Mouse (Mus musculus) limb, embryonic 13.5 days (tissue): ENCODE measurements at regions not wholly inside any gene's neighbourhood (a gene's known extent, or its start where the extent isn't known, plus 50 kb on each side); places are given as distances from the start of the nearest gene placed in this dataset.
"Not testable (repeated sequence)": the region's sequence is repeated elsewhere in the genome, so short reads cannot be mapped to it uniquely, and the experiment has no call there.

Experiments used
- ATAC-seq: fragments of 200-750 bp; cut with Nextera tagmentation; 2 replicates; pipeline ENCODE4 v1.8.0; 2017; ENCODE audit warnings: low read depth, moderate number of reproducible peaks, moderate TSS enrichment; ENCODE audit not compliant: low FRiP score
- H3K27ac ChIP-seq: fragments of 300-500 bp; sonication (generic); 2 replicates; pipeline ENCODE4 v1.5.1; 2015; ENCODE audit warnings: inconsistent platforms, mild to moderate bottlenecking, moderate library complexity
- H3K27me3 ChIP-seq: fragments of 300-500 bp; sonication (generic); 2 replicates; pipeline ENCODE4 v1.6.1; 2015; ENCODE audit warnings: mild to moderate bottlenecking, inconsistent platforms
- H3K36me3 ChIP-seq: fragments of 300-500 bp; sonication (generic); 2 replicates; pipeline ENCODE4 v1.6.1; 2015; ENCODE audit warnings: inconsistent platforms, mild to moderate bottlenecking, moderate library complexity
- H3K4me1 ChIP-seq: fragments of 300-500 bp; sonication (generic); 2 replicates; pipeline ENCODE4 v1.6.1; 2015; ENCODE audit warnings: inconsistent platforms
- H3K4me2 ChIP-seq: fragments of 300-500 bp; sonication (generic); replicated peaks from 2 replicates; pipeline ENCODE4 v1.6.1; 2015; ENCODE audit warnings: inconsistent platforms, mild to moderate bottlenecking, moderate library complexity
- H3K4me3 ChIP-seq: fragments of 300-500 bp; sonication (generic); 2 replicates; pipeline ENCODE4 v1.5.1; 2015; ENCODE audit warnings: moderate library complexity, mild to moderate bottlenecking, inconsistent platforms
- H3K9ac ChIP-seq: fragments of 300-500 bp; sonication (generic); 2 replicates; pipeline ENCODE4 v1.6.1; 2015; ENCODE audit warnings: mild to moderate bottlenecking, inconsistent platforms
- H3K9me3 ChIP-seq: fragments of 300-500 bp; sonication (generic); 2 replicates; pipeline ENCODE4 v1.6.1; 2016; ENCODE audit warnings: inconsistent platforms
- WGBS: fragments of 180-500 bp; shearing (Covaris S2); methylation state at CpG from one replicate; pipeline ENCODE4 v1.1.7; 2015; 5-methylcytosine and 5-hydroxymethylcytosine counted together

GRCm38 (mm10) chr16:42586196-42586595 is 245.7 kb upstream of the Gap43 start:
- no peak for ATAC-seq
- Histone ChIP-seq H3K4me1 (no peaks in the 10 kb centered on the region), H3K4me3 (no peak overlapping the region), H3K36me3 (no peaks in the 10 kb centered on the region), H3K9me3 (no peaks in the 10 kb centered on the region), H3K9ac (no peak overlapping the region), H3K27me3 (no peaks in the 10 kb centered on the region), H3K4me2 (no peak overlapping the region), H3K27ac (no peak overlapping the region)

DNA sequence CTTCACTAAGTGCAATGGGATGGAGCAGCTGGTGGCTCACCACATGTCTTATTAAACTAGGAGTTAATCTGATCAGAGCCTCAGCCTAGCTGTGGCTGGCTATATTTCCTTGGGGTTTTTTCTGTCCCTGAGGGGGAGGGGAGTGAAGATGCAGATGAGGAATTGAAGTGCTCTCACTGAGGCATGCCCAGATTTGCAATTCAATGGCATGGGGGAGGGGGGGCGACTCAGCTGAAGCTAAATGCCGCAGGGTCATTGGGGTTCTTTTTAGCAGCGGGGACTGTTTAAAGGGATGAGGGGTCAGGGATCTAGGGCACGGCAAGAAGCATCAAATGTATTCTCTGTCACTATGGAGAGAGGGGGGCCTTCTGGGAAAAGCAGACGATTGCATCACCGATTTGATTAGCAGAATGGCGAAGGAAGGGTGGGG is 235.1 kb upstream of the Gap43 start:
- no peak overlapping the region for H3K4me2 ChIP-seq
- no peak overlapping the region for H3K4me3 ChIP-seq
- 0 out of 2 replicates have a peak, but pooled peaks cover 5% of the 10 kb centered on the region for H3K4me1 ChIP-seq
- H3K9me3 ChIP-seq, result no peaks in the 10 kb centered on the region
- no peaks in the 10 kb centered on the region for H3K36me3 ChIP-seq
- H3K27ac ChIP-seq, result no peak overlapping the region
- no peak for ATAC-seq
- H3K27me3 ChIP-seq, result no peaks in the 10 kb centered on the region
- 6% methylated on average over 7 of the region's 7 CpGs for WGBS
- H3K9ac ChIP-seq, result no peak overlapping the region

GRCm38 (mm10) chr16:42574978-42575377 is 234.5 kb upstream of the Gap43 start:
- Histone ChIP-seq H3K4me2 (no peak overlapping the region), H3K9me3 (no peaks in the 10 kb centered on the region), H3K36me3 (no peaks in the 10 kb centered on the region), H3K4me3 (no peak overlapping the region), H3K9ac (no peak overlapping the region), H3K27ac (no peak overlapping the region), H3K4me1 (0 out of 2 replicates have a peak, but pooled peaks cover 5% of the 10 kb centered on the region), H3K27me3 (no peaks in the 10 kb centered on the region)
- no peak for ATAC-seq
- 30% methylated on average over 1 of the region's 1 CpGs for WGBS

DNA sequence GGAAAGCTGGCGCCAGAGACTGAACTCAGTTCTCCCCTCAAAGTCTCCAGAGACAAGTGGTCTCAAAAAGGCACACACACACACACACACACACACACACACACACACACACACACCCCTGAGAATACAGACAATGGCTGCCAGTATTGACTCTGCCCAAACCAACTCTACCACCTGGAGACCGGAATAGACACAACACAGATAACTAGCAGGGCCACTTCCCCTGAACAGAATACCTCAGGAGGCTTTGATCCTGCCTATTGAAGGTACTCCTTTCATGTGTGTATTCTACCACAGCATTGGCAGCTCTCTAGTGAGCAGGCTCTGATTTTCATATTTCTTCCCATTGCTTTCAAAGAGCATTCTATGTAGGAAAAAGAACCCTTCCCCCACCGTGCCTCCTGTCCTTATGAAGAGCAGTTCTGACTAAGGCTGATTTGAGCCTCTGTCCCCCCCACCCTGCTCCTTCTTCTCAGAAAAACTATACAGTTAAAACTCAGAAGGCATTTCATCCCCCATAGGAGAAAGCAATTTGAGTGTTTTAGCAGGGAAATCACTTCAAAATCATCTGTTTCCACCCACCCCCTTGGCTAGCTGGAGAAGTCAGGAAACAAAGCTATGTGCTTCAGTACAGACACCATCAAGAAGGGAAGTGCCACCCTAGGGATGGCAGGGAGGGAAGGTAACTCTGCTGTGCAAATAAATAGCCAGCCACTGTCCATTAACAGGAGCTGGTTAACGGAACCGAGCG is 230.0 kb upstream of the Gap43 start:
- no peak overlapping the region for H3K4me3 ChIP-seq
- no peak overlapping the region for H3K27ac ChIP-seq
- no peaks in the 10 kb centered on the region for H3K36me3 ChIP-seq
- H3K9me3 ChIP-seq, result no peaks in the 10 kb centered on the region
- H3K9ac ChIP-seq, result no peak overlapping the region
- ATAC-seq, result no peak
- no peak overlapping the region for H3K4me2 ChIP-seq
- H3K4me1 ChIP-seq, result 0 out of 2 replicates have a peak, but pooled peaks cover 1% of the 10 kb centered on the region
- 75% methylated on average over 6 of the region's 6 CpGs for WGBS
- no peaks in the 10 kb centered on the region for H3K27me3 ChIP-seq

- ATAC-seq, result no peak
- Histone ChIP-seq H3K36me3 (no peaks in the 10 kb centered on the region), H3K4me1 (no peaks in the 10 kb centered on the region), H3K4me2 (no peak overlapping the region), H3K27ac (no peak overlapping the region), H3K9me3 (no peaks in the 10 kb centered on the region), H3K27me3 (no peaks in the 10 kb centered on the region), H3K9ac (no peak overlapping the region), H3K4me3 (no peak overlapping the region)
- 74% methylated on average over 2 of the region's 2 CpGs for WGBS
Measured at GRCm38 (mm10) chr16:42569335-42569734, 228.9 kb upstream of the Gap43 start.

DNA sequence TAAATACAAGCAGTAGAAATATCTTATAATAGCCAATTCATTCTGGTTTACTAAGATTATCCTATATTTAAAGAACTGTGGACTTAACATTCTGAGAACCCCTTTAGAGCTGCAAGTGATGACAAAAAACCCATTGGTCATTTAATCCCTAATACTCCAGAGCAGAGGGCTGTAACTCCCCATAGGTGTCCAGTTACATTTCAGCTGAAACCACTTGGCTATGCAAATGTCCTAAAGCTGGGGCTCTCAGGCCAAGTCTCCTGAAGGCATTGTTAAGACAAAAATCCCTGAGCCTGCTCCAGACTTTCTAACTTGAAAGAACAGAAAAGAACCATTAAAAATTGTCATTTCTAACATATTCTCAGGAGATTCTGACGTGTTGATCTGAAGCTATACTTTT is 209.1 kb upstream of the Gap43 start:
- no peak overlapping the region for H3K4me2 ChIP-seq
- H3K9ac ChIP-seq, result no peak overlapping the region
- H3K36me3 ChIP-seq, result no peaks in the 10 kb centered on the region
- H3K27ac ChIP-seq, result no peak overlapping the region
- no peaks in the 10 kb centered on the region for H3K27me3 ChIP-seq
- 40% methylated on average over 1 of the region's 1 CpGs for WGBS
- no peak overlapping the region for H3K4me3 ChIP-seq
- H3K4me1 ChIP-seq, result no peaks in the 10 kb centered on the region
- H3K9me3 ChIP-seq, result no peaks in the 10 kb centered on the region
- ATAC-seq, result no peak

DNA sequence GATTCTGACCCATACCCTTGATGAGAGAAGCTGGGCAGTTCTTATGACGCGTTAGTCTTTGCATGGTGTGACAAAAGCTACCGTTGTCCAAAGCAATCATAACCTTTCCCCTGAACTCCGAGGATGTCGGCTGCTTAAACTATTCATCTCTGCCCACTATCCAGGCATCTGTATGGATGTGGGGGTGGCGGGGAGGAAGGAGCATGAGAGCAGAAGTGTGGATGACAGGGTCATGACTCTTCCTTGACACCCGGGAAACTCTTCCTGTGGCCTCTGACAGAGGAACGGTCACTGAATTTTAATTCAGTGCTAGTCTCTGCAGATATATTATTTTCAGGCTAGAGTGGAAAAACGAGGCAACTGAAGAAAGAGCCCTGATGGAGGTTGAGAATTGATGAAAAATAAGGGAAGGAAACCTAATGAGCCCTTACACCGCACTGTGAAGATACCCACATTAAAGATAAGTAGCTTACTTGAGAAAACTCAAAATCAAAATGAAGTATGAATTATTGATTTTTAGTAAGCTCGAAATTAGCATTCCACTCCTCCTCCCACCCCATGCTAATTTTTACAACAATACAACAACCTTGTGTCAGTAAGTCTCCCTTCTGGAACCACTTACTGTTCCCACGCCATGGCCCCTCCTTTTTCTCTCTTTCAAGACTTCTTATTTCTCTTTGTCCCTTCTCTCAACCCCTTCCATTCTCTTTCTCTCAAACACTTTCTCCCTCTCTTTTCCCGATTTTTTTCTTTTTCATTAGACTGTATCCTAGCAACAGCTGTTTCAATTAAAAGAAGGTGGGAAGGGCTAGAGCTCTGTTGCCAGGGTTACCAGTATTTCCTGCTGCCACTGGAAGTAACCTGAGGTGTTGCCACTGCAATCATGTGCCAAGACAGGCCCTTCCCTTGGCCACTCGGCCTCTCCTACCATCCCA is 206.0 kb upstream of the Gap43 start:
- Histone ChIP-seq H3K27me3 (no peaks in the 10 kb centered on the region), H3K27ac (no peak overlapping the region), H3K9me3 (no peaks in the 10 kb centered on the region), H3K4me1 (no peaks in the 10 kb centered on the region), H3K9ac (no peak overlapping the region), H3K4me3 (no peak overlapping the region), H3K4me2 (no peak overlapping the region), H3K36me3 (no peaks in the 10 kb centered on the region)
- no peak for ATAC-seq
- WGBS, result 56% methylated on average over 14 of the region's 14 CpGs

DNA sequence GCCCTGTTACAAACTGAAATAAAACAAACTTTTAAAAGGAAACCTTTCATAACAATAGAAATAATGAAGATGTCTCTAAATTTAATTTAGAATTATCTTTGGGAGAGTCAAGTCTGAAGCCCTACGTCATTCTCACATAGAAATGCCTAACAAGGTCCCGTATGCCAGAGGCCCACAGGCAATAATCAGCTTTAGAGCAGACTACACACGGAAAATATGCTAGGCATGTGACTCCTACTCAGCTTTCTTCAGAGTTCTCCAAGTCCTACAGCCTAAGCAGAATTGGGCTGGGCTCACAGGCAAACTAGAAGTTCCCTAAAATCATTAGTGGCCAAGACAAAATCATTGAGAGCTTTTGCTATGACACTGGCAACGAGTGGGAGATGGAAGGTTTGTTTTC is 176.9 kb upstream of the Gap43 start:
- Histone ChIP-seq H3K9me3 (no peaks in the 10 kb centered on the region), H3K4me1 (peaks cover 4% of the 10 kb centered on the region; the same call in 1 of the 2 replicates), H3K4me2 (no peak overlapping the region), H3K9ac (no peak overlapping the region), H3K4me3 (no peak overlapping the region), H3K27ac (no peak overlapping the region), H3K36me3 (no peaks in the 10 kb centered on the region), H3K27me3 (no peaks in the 10 kb centered on the region)
- WGBS, result 40% methylated on average over 4 of the region's 4 CpGs
- ATAC-seq, result no peak; the same call in 1 of the 2 replicates

DNA sequence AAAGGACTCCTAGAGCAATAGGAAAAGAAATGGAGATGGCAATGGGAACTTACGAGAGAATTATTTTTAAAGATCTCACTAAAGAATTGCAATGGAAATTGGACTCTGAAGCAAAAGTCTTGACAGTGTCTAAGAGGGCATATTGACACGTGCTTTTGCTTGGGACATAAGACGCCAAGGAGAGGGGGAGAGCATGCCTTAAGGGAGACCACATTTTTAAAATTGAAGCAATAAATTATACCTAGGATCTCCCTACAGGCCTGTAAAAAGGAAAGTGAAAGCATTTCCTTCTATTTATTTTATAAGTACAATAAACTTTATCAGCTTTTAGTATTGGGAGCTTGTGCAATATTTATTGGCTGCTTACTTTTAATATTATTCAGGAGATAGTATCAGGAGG is 175.5 kb upstream of the Gap43 start:
- peak; percentile 61; the same call in 1 of the 2 replicates for ATAC-seq
- H3K27ac ChIP-seq, result no peak overlapping the region
- H3K4me3 ChIP-seq, result no peak overlapping the region
- no peaks in the 10 kb centered on the region for H3K36me3 ChIP-seq
- H3K9me3 ChIP-seq, result no peaks in the 10 kb centered on the region
- H3K4me2 ChIP-seq, result no peak overlapping the region
- no peak overlapping the region for H3K9ac ChIP-seq
- H3K27me3 ChIP-seq, result no peaks in the 10 kb centered on the region
- WGBS, result 37% methylated on average over 3 of the region's 3 CpGs
- peaks cover 4% of the 10 kb centered on the region; the same call in 1 of the 2 replicates for H3K4me1 ChIP-seq

- H3K27ac ChIP-seq, result no peak overlapping the region
- H3K36me3 ChIP-seq, result no peaks in the 10 kb centered on the region
- H3K27me3 ChIP-seq, result no peaks in the 10 kb centered on the region
- H3K9me3 ChIP-seq, result no peaks in the 10 kb centered on the region
- no peaks in the 10 kb centered on the region for H3K4me1 ChIP-seq
- no peak overlapping the region for H3K4me3 ChIP-seq
- WGBS, result 71% methylated on average over 9 of the region's 9 CpGs
- no peak overlapping the region for H3K9ac ChIP-seq
- no peak overlapping the region for H3K4me2 ChIP-seq
- no peak for ATAC-seq
Measured at GRCm38 (mm10) chr16:42505107-42505506, 164.7 kb upstream of the Gap43 start.

DNA sequence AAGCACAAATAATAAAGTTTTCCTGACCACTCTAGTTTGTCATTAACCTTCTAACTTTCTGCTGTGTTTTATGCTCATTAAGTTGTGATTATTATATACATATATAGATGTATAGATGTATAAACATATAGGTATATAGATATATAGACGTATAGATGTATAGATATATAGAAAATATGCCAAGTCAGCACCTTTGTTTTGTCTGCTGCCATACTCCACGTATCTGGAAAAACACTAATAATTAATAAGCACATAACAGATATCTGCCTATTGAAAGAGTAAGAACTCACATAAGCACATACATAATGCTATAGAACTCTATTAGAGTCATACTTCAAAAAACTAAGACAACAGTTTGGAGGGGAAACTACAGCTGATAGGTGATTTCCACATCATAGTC is 161.3 kb upstream of the Gap43 start:
- H3K4me1 ChIP-seq, result no peaks in the 10 kb centered on the region
- H3K9me3 ChIP-seq, result no peaks in the 10 kb centered on the region
- 84% methylated on average over 2 of the region's 2 CpGs for WGBS

GRCm38 (mm10) chr16:42501109-42501508 is 160.7 kb upstream of the Gap43 start:
- not testable (repeated sequence) for H3K27ac ChIP-seq, H3K4me3 ChIP-seq, H3K9me3 ChIP-seq, H3K4me2 ChIP-seq, H3K27me3 ChIP-seq, ATAC-seq, H3K36me3 ChIP-seq, H3K4me1 ChIP-seq, H3K9ac ChIP-seq
- whole genome bisulfite sequencing, result 44% methylated on average over 3 of the region's 3 CpGs

More for the DNA sequence above, 161.3 kb upstream of the Gap43 start:
- ATAC-seq, result no peak
- Histone ChIP-seq H3K4me2 (no peak overlapping the region), H3K27ac (no peak overlapping the region), H3K9ac (no peak overlapping the region), H3K27me3 (no peaks in the 10 kb centered on the region), H3K36me3 (no peaks in the 10 kb centered on the region), H3K4me3 (no peak overlapping the region)
